20 mouse cellular contexts compared by ENCODE assay signal in the genomic region with DNA sequence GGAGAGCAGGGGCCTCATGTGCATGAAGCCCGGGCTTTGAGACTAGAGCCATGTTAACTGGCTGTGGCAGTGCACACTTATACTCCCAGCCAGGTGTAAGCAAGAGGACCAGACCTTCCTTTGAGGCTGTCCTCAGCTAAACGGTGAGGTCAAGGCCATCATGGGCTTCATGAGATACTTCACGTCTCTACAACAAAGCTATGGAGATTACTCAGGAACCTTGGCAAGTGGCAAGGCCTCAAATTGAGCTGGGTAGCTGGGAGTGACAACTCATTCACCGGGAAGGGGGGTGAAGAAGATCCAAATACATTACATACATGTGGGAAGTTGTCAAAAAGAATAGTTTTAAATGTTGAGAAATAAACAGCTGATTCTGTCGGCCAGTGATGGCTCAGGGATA. TPM values are rescaled to one million over a fixed set of nuclear protein-coding genes. Genes with fewer than 3 reads are reported as not detected.
"Had no signal": no experiment of that assay in that cellular context is flagged by ENCODE, and none has a peak within 500 bp of the region (broad histone marks: within the 10 kb centered on the region; RNA-seq: fewer than 3 reads in every experiment).

No protein-coding gene starts in this region.

- H3K4me1 ChIP-seq: hindbrain, embryonic 12.5 days; limb, embryonic 12.5 days had no signal

- DNase-seq: heart, postnatal 10 days; heart, postnatal 4 days; kidney, postnatal 10 days; kidney, postnatal 4 days; liver; liver, embryonic 13.5 days had no signal

- H3K27me3 ChIP-seq: heart, embryonic 12.5 days; hindbrain, embryonic 12.5 days; intestine, embryonic 15.5 days; limb, embryonic 12.5 days; liver, embryonic 13.5 days; liver, embryonic 15.5 days had no signal

- H3K9me3 ChIP-seq: heart, embryonic 10.5 days; heart, embryonic 12.5 days; hindbrain, embryonic 10.5 days; hindbrain, embryonic 12.5 days; intestine, embryonic 15.5 days; limb, embryonic 10.5 days; limb, embryonic 12.5 days; liver, embryonic 13.5 days; liver, embryonic 15.5 days had no signal

- H3K36me3 ChIP-seq: heart, embryonic 10.5 days; heart, embryonic 12.5 days; hindbrain, embryonic 10.5 days; hindbrain, embryonic 12.5 days; intestine, embryonic 15.5 days; limb, embryonic 10.5 days; limb, embryonic 12.5 days; liver, embryonic 15.5 days had no signal

- H3K4me3 ChIP-seq: heart, embryonic 10.5 days; heart, embryonic 12.5 days; hindbrain, embryonic 10.5 days; hindbrain, embryonic 12.5 days; intestine, embryonic 15.5 days; layer of hippocampus, adult 2 months; left cerebral cortex, adult 2 months; limb, embryonic 10.5 days; limb, embryonic 12.5 days; liver, embryonic 13.5 days; liver, embryonic 15.5 days had no signal

- ATAC-seq: hindbrain, embryonic 16.5 days; inflammation-experienced regulatory T-cells, adult 6 months; intestine, embryonic 15.5 days; intestine, postnatal 0 days had no signal

RNA-seq across cellular contexts. Expression of a gene that starts 26.9 kb away (rescaled TPM):
- total RNA-seq: gastrocnemius, postnatal 25 days; heart, postnatal 4 days had no signal
